Mouse (Mus musculus) megakaryocyte progenitor cell, adult 5-6 weeks (primary cell): ENCODE measurements at regions not wholly inside any gene's neighbourhood (a gene's known extent, or its start where the extent isn't known, plus 50 kb on each side); places are given as distances from the start of the nearest gene placed in this dataset.
"Not testable (repeated sequence)": the region's sequence is repeated elsewhere in the genome, so short reads cannot be mapped to it uniquely, and the experiment has no call there.

ENCODE experiments used
- ATAC-seq: replicated peaks from 2 replicates; pipeline ENCODE4 v1.8.0; 2016; ENCODE audit warnings: mild to moderate bottlenecking, moderate TSS enrichment, inconsistent platforms; ENCODE audit not compliant: poor library complexity

DNA sequence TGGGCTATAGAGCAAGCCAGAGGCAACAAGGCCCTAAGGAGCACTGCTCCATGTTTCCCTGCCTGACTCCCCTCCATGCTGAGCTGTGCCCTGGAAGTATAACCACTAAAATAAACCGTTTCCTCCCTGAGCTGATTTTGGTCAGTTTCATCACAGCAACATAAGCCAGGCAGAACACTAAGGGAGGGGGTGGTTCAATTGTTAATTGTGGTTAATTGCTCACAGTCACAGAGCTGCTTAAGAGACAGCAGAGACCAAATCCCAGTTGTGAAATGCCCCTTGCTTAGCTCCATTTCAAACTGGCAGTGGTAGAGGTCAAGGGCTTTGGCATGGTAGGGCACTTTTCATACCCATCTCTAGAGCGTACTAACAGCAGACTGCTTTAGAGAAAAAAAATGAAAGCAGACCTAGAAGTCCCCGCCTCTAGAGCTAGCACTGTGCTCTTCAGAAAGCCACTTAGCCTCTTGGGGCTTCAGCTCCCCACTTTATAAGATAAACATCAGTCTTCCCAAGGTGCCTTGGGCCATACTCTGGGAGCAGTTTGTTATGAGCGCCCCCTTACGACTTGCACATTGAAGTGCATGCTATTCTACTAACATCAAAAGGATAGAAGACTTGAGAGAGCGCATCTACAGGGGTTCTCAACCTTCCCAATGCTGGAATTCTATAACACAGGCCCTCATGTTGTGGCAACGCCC lies 380.3 kb upstream of the Zfp703 start:
- ATAC-seq = peak; percentile 88

DNA sequence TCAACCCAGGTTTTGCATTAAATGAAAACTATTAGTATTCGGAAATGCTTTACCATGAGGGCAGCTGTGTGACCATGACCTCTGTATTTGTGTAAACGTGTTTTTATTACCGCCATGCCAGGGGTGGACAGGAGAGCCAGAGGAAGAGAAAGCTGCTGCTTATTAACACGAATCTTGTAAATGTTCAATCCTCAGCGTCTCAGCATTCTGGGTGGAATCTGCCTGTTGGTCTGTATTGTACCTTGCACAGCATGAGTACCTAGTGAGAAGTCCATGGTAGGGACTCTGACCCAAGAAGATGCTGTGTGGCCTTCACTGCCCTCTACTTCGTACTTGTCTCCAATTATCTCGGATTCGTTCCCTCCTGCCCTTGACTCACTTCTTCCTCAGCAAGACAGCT lies 378.6 kb upstream of the Zfp703 start:
- no peak for ATAC-seq

DNA sequence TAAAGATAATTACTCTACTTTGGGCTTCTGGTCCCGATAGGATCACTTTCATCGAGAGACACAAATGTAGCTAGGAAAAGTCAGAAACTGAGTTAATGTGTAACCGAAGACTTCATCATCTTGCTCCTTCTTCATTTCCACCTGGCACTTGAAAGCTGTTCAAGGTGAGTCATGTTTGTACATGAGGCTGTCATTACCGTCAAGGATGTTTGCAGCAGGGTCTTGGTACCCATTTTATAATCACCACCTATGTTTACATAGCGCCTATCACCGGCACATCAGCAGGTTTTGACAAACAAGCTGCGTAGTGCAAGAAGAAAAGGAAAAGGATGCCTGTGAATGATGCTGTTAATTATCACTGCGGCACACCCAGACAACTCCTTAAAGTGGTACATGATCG lies 377.0 kb upstream of the Zfp703 start:
- ATAC-seq = no peak

DNA sequence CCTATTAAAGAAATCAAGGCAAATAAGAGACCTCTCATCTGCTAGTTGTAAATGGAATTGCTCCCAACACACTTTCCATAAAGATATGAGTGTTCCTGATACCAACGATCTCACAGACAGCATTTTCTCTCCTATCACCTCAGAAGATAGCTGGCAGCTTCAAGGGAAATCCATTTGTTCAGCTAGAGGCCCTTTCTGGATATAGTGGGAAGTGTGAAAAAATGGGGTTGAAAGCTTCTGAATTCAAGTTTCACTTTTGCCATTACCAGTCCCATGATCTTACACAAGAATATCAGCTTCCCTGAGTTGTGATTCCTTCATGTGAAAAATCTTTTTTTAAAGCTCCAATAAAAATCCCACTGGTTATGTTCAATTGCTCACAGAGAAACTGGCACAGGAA lies 369.1 kb upstream of the Zfp703 start:
- no peak for ATAC-seq

DNA sequence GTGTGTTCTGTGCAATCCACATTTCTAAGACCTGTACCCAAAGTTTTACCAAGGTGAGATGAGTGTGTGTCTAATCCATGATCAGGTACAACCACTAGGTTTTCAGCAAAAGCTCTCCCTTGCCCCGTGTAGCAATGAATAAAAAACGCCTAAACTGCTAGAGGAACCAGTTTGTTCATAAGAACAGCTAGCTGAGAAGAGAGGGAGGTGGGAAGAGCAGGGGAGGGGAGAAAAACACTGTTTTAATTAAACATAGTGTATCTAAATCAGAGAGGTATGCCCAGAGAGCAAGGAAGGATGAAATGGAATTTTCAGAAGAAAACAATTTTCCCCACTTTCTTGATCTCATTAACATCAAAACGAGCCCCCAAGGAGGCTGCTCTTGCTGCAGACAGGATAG lies 368.5 kb upstream of the Zfp703 start:
- ATAC-seq = no peak

GRCm38 (mm10) chr8:26612153-26612552 lies 365.0 kb upstream of the Zfp703 start:
- peak; percentile 29; the same call in 1 of the 2 replicates for ATAC-seq

DNA sequence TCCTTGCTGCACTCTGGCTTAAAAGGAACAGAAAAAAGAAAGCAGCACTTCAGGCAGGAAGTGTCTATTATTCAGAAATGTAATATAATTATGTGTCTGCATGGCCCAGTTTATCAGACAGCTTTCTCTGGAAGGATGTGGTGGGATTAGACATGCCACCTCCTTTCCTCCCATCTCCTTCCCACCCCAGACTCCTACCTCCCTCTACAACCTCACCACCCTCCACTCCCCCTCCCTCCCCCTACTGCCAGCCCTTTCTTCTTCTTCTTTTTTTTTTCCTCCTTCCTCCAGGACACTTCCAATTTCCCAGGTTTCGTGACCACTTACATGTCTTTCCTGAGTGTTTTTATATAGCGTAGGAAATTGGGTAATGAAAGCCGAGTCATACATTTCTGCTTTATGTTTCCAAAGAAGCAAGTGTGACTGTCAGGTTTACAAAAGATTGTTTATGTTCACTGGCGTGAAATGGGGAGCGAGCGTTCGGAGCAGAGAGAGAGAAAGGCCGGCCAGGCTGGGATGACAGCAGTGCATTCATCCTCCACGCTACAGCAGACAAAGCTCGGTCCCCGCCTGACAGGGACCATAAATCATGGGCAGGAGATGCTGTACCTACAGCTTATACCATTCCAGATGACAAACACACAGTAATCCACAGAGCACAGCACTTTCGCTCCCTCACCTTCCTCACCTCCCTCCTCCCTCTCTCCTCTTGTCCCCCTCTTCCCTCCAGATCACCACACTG lies 354.6 kb upstream of the Zfp703 start:
- ATAC-seq = 0 out of 2 replicates have a peak, but pooled peaks have one; percentile 14

- ATAC-seq = no peak
Measured at GRCm38 (mm10) chr8:26626186-26626585, 350.9 kb upstream of the Zfp703 start.

- ATAC-seq = no peak
Measured at GRCm38 (mm10) chr8:26626651-26627077, 350.5 kb upstream of the Zfp703 start.

DNA sequence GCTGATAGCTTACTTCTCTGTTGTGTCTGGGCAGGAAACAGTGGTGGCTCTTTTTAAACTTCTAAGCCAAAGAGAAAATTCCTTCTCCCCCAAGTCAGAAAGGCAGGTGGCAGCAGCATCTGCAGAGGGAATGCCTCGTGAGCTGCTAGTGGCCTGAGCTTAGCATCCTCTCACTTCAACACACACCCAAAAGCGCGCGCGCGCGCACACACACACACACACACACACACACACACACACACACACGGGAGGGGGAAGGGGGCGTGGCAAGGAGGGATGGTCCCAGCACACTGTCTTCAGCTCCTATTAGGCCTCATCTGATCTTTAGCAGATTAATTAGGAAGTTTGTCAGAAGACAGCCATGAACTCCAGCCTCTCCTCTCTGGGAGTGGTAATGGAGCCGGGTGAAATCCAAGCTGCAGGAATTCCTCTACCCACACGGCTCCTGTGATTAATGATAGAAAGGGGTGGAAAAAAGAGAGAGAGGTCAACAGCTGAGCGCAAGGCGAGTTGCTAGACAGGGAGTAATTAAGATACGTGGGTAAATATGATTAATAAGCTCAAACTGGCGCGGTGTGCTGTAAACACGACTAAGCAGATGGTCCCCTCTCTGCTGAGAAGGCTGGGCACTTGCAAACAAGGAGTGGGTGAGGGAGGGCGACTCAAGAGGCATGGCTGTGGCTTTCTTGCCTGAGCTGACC lies 349.8 kb upstream of the Zfp703 start:
- no peak for ATAC-seq

DNA sequence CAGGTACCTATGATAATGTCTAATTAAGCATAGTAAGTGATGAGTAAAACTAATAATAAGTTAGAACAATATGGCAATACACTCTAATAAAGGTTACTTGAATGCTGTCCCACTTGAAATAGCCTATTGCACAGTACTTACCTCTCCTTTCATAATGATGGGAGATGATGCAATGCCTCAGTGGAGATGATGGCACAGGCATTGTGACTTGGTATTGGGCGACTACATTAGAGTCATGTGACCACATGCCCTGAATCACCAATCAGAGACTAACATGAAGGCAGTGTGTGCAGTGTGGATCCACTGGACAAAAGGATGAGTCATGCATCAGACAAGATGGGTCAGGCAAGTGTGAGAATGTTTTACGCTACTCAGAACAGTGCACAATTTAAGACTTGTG lies 346.6 kb upstream of the Zfp703 start:
- ATAC-seq = peak; percentile 50

GRCm38 (mm10) chr8:26635701-26636100 lies 341.4 kb upstream of the Zfp703 start:
- ATAC-seq = no peak

DNA sequence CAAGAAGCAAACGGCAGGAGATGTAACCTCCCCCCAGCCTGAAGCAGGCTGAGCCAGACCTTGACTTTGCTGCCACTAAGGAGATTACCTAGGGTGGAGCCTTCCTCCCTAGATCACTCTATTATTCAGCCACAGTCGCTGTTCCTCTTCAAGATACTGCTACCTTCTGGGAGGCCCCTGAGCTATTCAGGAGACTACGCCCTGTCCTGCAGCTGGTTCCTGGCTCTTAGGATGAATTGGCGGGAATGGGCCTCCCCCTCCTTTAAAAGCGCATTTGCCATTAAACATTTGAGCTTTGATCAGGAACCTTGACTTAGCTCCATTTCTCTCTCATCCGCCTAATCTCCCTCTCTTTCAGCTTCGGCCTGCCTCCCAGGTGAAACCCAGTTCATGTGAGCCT lies 331.8 kb upstream of the Zfp703 start:
- ATAC-seq = not testable (repeated sequence)

DNA sequence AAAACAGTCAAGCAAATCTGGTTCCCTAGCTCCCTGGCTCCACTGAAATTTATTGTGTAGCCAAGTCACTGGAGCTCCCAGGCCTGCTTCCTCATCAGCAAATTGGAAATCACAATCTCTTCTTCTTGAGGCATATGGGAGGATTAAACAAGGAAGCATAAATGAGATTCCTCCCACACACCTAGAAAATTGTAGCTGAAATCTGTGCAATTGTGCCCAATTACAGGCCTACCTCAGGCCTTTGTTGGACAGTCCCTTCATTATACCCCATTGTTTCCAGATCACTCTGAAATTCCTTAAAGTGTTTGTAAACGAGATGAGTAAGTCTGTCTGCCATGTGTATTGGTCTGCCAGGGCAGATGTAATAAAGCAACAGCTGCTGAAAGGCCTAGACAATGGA lies 326.8 kb upstream of the Zfp703 start:
- ATAC-seq = no peak

- ATAC-seq = no peak
Measured at GRCm38 (mm10) chr8:26655897-26656296, 321.2 kb upstream of the Zfp703 start.

DNA sequence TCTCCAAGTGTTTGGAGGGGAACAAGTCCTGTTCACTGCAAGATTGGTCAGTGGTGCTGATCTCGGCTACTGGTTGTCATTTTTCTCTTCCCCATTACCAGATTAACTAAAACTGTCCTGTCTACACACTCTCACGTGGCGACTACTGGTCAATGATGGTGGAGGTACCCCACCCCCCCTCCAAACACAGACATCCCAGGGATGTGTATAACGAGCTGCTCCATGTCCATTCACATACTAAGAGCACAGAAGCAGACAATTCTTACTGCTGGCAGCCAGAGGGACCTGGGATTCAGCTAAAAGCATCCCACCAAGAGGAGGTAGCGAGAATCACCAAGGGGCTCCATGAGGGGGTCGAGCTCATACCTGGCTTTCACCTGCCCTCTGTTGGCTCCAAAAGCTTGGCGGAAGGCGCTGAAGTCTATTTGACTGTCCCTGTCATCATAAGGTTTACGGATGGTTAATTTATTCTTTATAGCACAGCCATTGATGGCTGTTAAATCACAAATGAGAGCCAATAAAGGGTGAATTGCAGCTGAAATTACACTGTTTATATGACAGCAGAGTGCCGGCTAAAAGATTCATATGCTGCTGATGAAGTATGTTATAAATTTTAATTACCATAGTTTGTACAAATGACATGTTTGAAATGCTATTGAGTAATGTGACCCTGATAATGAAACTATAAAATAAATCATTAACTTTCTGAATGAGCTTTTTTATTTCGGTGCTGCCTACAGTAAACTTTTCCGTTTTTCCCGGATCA lies 320.6 kb upstream of the Zfp703 start:
- ATAC-seq = no peak

GRCm38 (mm10) chr8:26659381-26659780 lies 317.7 kb upstream of the Zfp703 start:
- peak; percentile 79 for ATAC-seq

DNA sequence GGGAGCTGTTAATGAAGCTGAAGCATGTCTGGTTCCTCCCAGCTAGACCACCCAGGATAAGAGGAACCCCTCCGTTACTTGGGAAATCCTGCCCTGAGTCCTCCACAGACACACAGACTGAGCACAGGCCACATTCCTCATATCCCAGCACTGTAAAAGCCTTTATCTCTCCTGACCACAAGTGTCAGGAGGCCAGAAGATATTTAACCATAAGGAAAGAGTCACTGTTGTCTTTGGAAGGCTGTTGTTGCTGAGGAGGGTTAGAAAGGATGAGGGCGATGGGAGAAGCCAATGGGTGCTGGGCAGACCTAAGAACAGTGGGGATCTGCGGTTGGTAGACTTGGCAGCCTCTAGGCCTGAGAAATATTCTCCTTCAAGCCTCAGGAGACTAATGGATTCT lies 307.6 kb upstream of the Zfp703 start:
- no peak for ATAC-seq

- ATAC-seq = no peak
Measured at GRCm38 (mm10) chr8:26672486-26673395, 304.4 kb upstream of the Zfp703 start.

DNA sequence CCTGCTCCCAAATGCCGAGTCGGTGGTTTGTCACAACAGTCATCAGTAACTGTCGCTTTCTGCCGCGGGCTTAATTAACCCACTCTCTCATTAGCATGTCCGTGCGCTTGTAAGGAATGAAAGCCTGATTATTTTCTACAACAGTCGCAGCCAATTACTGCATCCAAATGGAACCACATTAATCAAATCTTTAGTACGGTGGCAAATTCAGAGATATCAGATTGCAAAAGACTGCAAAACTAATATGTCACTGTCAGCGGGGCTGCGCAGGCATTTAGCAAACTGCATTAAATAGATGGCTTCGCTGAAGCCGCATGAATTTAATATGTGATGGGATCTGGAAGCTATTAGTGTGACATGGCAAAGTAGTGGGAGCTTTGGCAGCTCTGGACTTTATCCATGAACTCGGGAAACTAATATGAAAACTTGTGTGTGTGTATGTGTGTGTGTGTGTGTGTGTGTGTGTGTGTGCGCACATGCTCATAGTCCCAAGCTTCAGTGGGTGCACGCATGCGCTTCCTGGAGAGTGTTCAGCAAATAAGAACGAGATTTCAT lies 299.5 kb upstream of the Zfp703 start:
- no peak for ATAC-seq
